Mouse (Mus musculus) mouse embryonic stem cell (cell line): Measurements from ENCODE around the gene Olfr527.

Experiments
- in situ Hi-C, 2 experiments: fragments of 300-500 bp; cut with MboI; formaldehyde crosslinking; loops; 1 replicate in 1 of 2; 3 replicates in 1 of 2; pipeline ENCODE4 v1.14.3; 2019 to 2020; ENCODE audit warnings: low sequenced_read_pairs in 2 of 2, low pct_unique_long_range_greater_than_20kb in 1 of 2, mixed read lengths in 1 of 2; ENCODE audit not compliant: unreplicated experiment in 1 of 2

The Olfr527 gene

GRCm38 (mm10) chr7:140333717-140334116, at the start of gene Olfr527:
Gene Olfr527 (plus strand): TSS chr7:140334017.
- in situ Hi-C loops: no loop called here

DNA sequence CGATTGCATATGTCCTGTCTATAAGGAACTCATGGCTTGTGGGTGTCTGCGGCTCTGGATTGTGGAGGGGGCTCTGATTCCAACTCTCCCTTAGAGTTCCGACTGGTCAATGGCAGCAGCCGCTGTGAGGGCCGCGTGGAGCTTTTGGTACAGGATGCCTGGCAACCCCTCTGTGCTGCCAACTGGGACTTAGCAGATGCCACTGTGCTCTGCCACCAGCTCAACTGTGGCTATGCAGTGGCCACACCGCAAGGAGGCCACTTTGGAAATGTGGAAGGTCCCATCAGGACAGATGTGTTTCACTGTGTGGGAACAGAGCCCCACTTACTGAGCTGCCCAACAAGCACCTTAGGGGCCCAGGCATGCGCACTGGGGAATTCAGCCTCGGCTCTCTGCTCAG, 38.1 kb upstream of the Olfr527 start:
- in situ Hi-C loops: no loop called here

DNA sequence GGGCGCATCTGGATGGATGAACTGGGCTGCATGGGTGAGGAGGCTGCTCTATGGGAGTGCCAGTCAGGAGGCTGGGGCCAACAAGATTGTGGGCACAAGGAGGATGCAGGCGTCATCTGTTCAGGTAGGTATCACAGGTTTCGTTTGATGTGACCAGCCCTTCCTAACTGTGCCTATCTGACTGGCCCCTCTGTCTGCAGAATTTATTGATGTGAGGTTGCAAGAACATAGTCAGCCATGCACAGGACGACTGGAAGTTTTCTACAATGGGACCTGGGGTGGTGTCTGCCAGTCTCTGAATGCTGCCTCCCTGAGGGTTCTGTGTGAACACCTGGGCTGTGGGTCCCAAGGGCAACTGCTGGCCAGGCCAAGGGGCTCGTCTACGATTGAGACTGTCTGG, 36.9 kb upstream of the Olfr527 start:
- in situ Hi-C loops: no loop called here

GRCm38 (mm10) chr7:140299416-140299815, 34.4 kb upstream of the Olfr527 start:
- in situ Hi-C loops: no loop called here

GRCm38 (mm10) chr7:140319861-140320385, 13.9 kb upstream of the Olfr527 start:
- in situ Hi-C loops: no loop called here

DNA sequence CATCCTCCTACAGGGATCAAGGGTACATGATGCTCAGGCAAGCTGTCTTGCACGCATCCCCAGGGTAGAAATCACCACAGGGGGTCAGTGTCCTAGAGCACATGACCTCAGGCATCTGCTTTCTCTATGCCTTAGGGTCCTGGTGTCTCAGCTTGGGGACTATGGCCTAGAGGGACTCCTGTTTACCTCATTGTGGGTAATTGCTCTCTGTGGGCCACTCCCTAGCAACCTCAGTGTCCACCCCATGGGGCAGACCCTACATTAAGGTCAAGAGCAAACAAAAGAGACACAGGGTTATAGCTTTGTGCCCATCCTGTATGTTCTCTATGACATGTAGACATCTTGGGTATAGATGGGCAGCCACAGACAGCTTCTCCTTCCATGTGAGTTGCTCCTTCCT, 13.3 kb upstream of the Olfr527 start, which contains the start of gene Olfr525:
Gene Olfr525 (plus strand): TSS at position 301 of the 400 bp plus-strand sequence.
- in situ Hi-C loops: no loop called here

GRCm38 (mm10) chr7:140321135-140321534, 12.7 kb upstream of the Olfr527 start:
- in situ Hi-C loops: no loop called here

DNA sequence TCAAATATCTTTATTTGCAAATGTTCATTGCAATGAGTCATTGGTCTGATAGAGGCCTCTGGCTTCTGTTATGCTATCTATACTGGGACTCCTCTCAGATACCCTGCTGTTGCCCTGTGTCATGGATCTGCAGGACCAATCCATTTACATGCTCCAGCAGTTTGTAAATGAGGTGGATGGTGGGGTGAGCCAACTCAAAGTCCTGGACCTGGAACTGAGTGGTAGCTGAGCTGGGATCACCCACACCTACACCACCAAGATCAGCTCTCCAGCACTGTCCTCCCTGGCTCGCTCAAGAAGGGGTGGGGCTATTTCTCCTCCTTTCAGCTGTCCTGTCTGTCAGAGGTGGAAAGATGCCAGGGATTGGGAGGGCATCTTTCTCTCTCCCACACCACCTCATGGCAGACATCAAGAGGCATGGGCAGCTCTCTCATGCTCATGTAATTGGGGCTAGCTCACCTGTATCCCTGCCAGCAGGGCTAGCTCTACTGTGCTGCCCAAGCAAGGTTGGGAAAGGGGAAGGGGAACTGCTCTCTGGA, 4.0 kb upstream of the Olfr527 start:
- in situ Hi-C loops: no loop called here

- in situ Hi-C loops: no loop called here
Observed at GRCm38 (mm10) chr7:140361571-140361970, 27.8 kb downstream of the Olfr527 start, which contains the start of gene Olfr60. Gene Olfr60 (minus strand): TSS chr7:140361671.

- in situ Hi-C loops: no loop called here
Observed at GRCm38 (mm10) chr7:140374300-140374699, 40.5 kb downstream of the Olfr527 start.

DNA sequence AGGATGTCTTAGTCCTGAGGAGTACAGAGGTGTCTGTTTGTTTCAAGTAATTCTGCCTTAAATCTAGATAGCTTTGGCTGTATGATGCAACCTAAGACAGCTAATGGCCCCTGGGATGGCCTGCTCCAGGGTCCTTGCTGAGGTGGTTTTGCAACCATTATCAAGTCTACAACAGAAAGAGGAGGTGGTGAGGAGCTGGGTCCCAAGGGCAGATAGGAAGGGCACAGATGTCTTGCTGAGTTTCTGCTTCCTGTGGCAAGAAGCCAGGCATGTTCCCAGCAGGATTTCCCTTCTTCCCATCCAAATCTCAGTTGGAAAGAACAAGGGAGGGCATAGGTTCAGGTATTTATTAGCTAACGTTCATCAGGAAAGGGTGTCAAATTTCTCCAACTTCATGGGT, 42.4 kb downstream of the Olfr527 start, which contains the start of gene Olfr530:
Gene Olfr530 (minus strand): TSS at position 101 of the 400 bp plus-strand sequence.
- in situ Hi-C loops: no loop called here

DNA sequence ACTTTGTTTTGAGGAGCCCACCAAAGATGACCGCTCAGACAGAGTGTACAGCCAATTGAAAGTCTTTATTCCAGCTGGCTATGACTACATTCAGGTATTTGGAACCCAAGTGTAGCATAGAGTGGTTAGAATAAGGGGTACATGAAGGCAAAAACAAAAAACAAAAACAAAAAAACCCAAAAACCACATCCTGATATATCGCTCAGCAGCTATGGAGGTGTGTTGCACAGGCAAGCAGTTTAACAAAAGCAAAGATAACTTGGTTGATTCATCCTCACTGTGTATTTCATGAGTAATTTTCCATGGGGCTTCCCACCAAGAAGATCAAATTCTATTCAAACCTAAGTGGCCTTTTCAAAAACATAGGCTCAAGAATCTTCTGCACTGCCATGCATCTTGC, 43.1 kb downstream of the Olfr527 start:
- in situ Hi-C loops: no loop called here
